ENCODE assay signal across 8 mouse cellular contexts in genomic region chr17:35242015-35242941, GRCm38 (mm10). TPM values are rescaled to one million over a fixed set of nuclear protein-coding genes. Genes with fewer than 3 reads are reported as not detected.
DNase-seq lines count a peak whose midpoint lies in the region; ATAC-seq and TF ChIP-seq lines count a peak whose summit lies in the region.

No protein-coding gene starts in this region.

- peak; percentile 41 for ATAC-seq in forebrain, embryonic 13.5 days
- peak; percentile 32 for ATAC-seq in limb, embryonic 14.5 days (ENCODE audit: low FRiP score, low read depth)
- peak; percentile 43 for ATAC-seq in midbrain, embryonic 15.5 days (replicated peaks)
- ATAC-seq in stomach, embryonic 14.5 days (ENCODE audit: insufficient number of reproducible peaks, insufficient read depth, low FRiP score, low read depth) = peak; percentile 48; the same call in 1 of the 2 replicates

- peak overlapping the region; percentile 99 for H3K4me3 ChIP-seq in forebrain, embryonic 13.5 days
- peak overlapping the region; percentile 100 for H3K4me3 ChIP-seq in limb, embryonic 14.5 days (replicated peaks; ENCODE audit: low read length)
- H3K4me3 ChIP-seq in midbrain, embryonic 15.5 days = peak overlapping the region; percentile 98
- peak overlapping the region; percentile 92 for H3K4me3 ChIP-seq in stomach, embryonic 14.5 days (ENCODE audit: low read depth, low read length)

- peak; percentile 68 for DNase-seq in ovary, adult 18-20 months (ENCODE audit: low spot score)
- no peak for DNase-seq in ovary, postnatal 10 days (ENCODE audit: low spot score)
- DNase-seq in c-Kit-negative CD71-positive TER-119-positive erythroid progenitor cells, embryonic 14.5 days (ENCODE audit: low read depth, low spot score) = peak; percentile 60
- peak; percentile 90 for DNase-seq in induced T-regulatory cell, adult 2 months (ENCODE audit: low read depth)
- peak; percentile 58 for DNase-seq in limb, embryonic 14.5 days (ENCODE audit: low spot score)

- peaks cover 43% of the 10 kb centered on the region for H3K36me3 ChIP-seq in forebrain, embryonic 13.5 days (ENCODE audit: poor library complexity, severe bottlenecking)
- peaks cover 44% of the 10 kb centered on the region for H3K36me3 ChIP-seq in limb, embryonic 14.5 days (ENCODE audit: control insufficient read depth, insufficient read depth, low read length)
- peaks cover 31% of the 10 kb centered on the region for H3K36me3 ChIP-seq in midbrain, embryonic 15.5 days (replicated peaks)
- peaks cover 42% of the 10 kb centered on the region for H3K36me3 ChIP-seq in stomach, embryonic 14.5 days (ENCODE audit: control insufficient read depth, insufficient read depth, low read length)

- H3K27me3 ChIP-seq in forebrain, embryonic 13.5 days = no peaks in the 10 kb centered on the region
- H3K27me3 ChIP-seq in limb, embryonic 14.5 days (ENCODE audit: control insufficient read depth, insufficient read depth, low read length) = no peaks in the 10 kb centered on the region
- H3K27me3 ChIP-seq in midbrain, embryonic 15.5 days (replicated peaks) = no peaks in the 10 kb centered on the region
- no peaks in the 10 kb centered on the region for H3K27me3 ChIP-seq in stomach, embryonic 14.5 days (ENCODE audit: control insufficient read depth, insufficient read depth, low read length)

- peak overlapping the region; percentile 100 for H3K9ac ChIP-seq in forebrain, embryonic 13.5 days
- peak overlapping the region; percentile 100 for H3K9ac ChIP-seq in limb, embryonic 14.5 days (ENCODE audit: low read depth, low read length, severe bottlenecking)
- peak overlapping the region; percentile 98 for H3K9ac ChIP-seq in midbrain, embryonic 15.5 days
- peak overlapping the region; percentile 95 for H3K9ac ChIP-seq in stomach, embryonic 14.5 days (replicated peaks; ENCODE audit: low read depth, low read length)

- peaks cover 51% of the 10 kb centered on the region for H3K4me1 ChIP-seq in forebrain, embryonic 13.5 days
- H3K4me1 ChIP-seq in limb, embryonic 14.5 days (ENCODE audit: control insufficient read depth, insufficient read depth, low read length) = peaks cover 19% of the 10 kb centered on the region
- H3K4me1 ChIP-seq in midbrain, embryonic 15.5 days = peaks cover 47% of the 10 kb centered on the region
- H3K4me1 ChIP-seq in stomach, embryonic 14.5 days (ENCODE audit: control insufficient read depth, insufficient read depth, low read length) = peaks cover 27% of the 10 kb centered on the region

- peak overlapping the region; percentile 99 for H3K27ac ChIP-seq in forebrain, embryonic 13.5 days
- H3K27ac ChIP-seq in limb, embryonic 14.5 days (replicated peaks; ENCODE audit: low read depth, low read length) = peak overlapping the region; percentile 98
- H3K27ac ChIP-seq in midbrain, embryonic 15.5 days = peak overlapping the region; percentile 99
- H3K27ac ChIP-seq in stomach, embryonic 14.5 days (ENCODE audit: low read length) = peak overlapping the region; percentile 98

- under 1% methylated on average over 51 of the region's 55 CpGs for WGBS in forebrain, embryonic 13.5 days
- WGBS in limb, embryonic 14.5 days = under 1% methylated on average over 48 of the region's 55 CpGs
- WGBS in midbrain, embryonic 15.5 days = under 1% methylated on average over 55 of the region's 55 CpGs
- WGBS in stomach, embryonic 14.5 days = under 1% methylated on average over 50 of the region's 55 CpGs

- peak; percentile 49; the same call in 1 of the 2 replicates for TF ChIP-seq POLR2A in limb, embryonic 14.5 days (IDR thresholded peaks at IDR 0.05; ENCODE audit: borderline replicate concordance, extremely low read depth, insufficient read depth, insufficient read length)

- H3K4me2 ChIP-seq in forebrain, embryonic 13.5 days = peak overlapping the region; percentile 97
- peak overlapping the region; percentile 75 for H3K4me2 ChIP-seq in limb, embryonic 14.5 days (replicated peaks; ENCODE audit: low read depth, low read length, severe bottlenecking)
- peak overlapping the region; percentile 82 for H3K4me2 ChIP-seq in midbrain, embryonic 15.5 days
- peak overlapping the region; percentile 93 for H3K4me2 ChIP-seq in stomach, embryonic 14.5 days (replicated peaks; ENCODE audit: low read depth, low read length)

- H3K9me3 ChIP-seq in forebrain, embryonic 13.5 days (replicated peaks) = no peaks in the 10 kb centered on the region
- no peaks in the 10 kb centered on the region for H3K9me3 ChIP-seq in limb, embryonic 14.5 days (ENCODE audit: control insufficient read depth, low read length)
- H3K9me3 ChIP-seq in midbrain, embryonic 15.5 days = no peaks in the 10 kb centered on the region
- H3K9me3 ChIP-seq in stomach, embryonic 14.5 days (ENCODE audit: control insufficient read depth, low read depth, low read length) = no peaks in the 10 kb centered on the region

RNA-seq across cellular contexts. Expression of gene Ddx39b, which starts 0.7 kb away (rescaled TPM):
- 592 and 632 TPM in 2 replicates for polyA plus RNA-seq in forebrain, embryonic 13.5 days (2015; fragmentation: Nextera tagmentation; extraction: Ambion mirVana)
- 877 and 1,003 TPM in 2 replicates for polyA plus RNA-seq in limb, embryonic 14.5 days (2012; rRNA removed)
- 416 and 445 TPM in 2 replicates for polyA plus RNA-seq in limb, embryonic 14.5 days (2014; fragmentation: Nextera tagmentation; extraction: Ambion mirVana)
- polyA plus RNA-seq in midbrain, embryonic 15.5 days (2015; fragmentation: Nextera tagmentation; extraction: Ambion mirVana) = 379 and 391 TPM in 2 replicates
- polyA plus RNA-seq in stomach, embryonic 14.5 days (2014; fragmentation: Nextera tagmentation; extraction: Ambion mirVana) = 467 and 480 TPM in 2 replicates

RNA-seq across cellular contexts. Expression of gene Nfkbil1, which starts 6.7 kb away (rescaled TPM):
- 10.5 and 11.2 TPM in 2 replicates for polyA plus RNA-seq in forebrain, embryonic 13.5 days (2015; fragmentation: Nextera tagmentation; extraction: Ambion mirVana)
- 17.0 and 19.6 TPM in 2 replicates for polyA plus RNA-seq in limb, embryonic 14.5 days (2012; rRNA removed)
- polyA plus RNA-seq in limb, embryonic 14.5 days (2014; fragmentation: Nextera tagmentation; extraction: Ambion mirVana) = 4.9 and 5.9 TPM in 2 replicates
- polyA plus RNA-seq in midbrain, embryonic 15.5 days (2015; fragmentation: Nextera tagmentation; extraction: Ambion mirVana) = 11.7 and 11.8 TPM in 2 replicates
- polyA plus RNA-seq in stomach, embryonic 14.5 days (2014; fragmentation: Nextera tagmentation; extraction: Ambion mirVana) = 3.5 and 3.8 TPM in 2 replicates

RNA-seq across cellular contexts. Expression of gene Atp6v1g2, which starts 8.8 kb away (rescaled TPM):
- 20.8 and 24.3 TPM in 2 replicates for polyA plus RNA-seq in forebrain, embryonic 13.5 days (2015; fragmentation: Nextera tagmentation; extraction: Ambion mirVana)
- 11.2 and 12.0 TPM in 2 replicates for polyA plus RNA-seq in limb, embryonic 14.5 days (2012; rRNA removed)
- 3.6 and 4.9 TPM in 2 replicates for polyA plus RNA-seq in limb, embryonic 14.5 days (2014; fragmentation: Nextera tagmentation; extraction: Ambion mirVana)
- polyA plus RNA-seq in midbrain, embryonic 15.5 days (2015; fragmentation: Nextera tagmentation; extraction: Ambion mirVana) = 94.4 and 100 TPM in 2 replicates
- polyA plus RNA-seq in stomach, embryonic 14.5 days (2014; fragmentation: Nextera tagmentation; extraction: Ambion mirVana) = 8.1 and 8.5 TPM in 2 replicates

RNA-seq across cellular contexts. Expression of gene H2-D1, which starts 20.3 kb away (rescaled TPM):
- 37.7 and 45.8 TPM in 2 replicates for polyA plus RNA-seq in forebrain, embryonic 13.5 days (2015; fragmentation: Nextera tagmentation; extraction: Ambion mirVana)
- polyA plus RNA-seq in limb, embryonic 14.5 days (2012; rRNA removed) = 26.0 and 27.2 TPM in 2 replicates
- 49.3 and 53.9 TPM in 2 replicates for polyA plus RNA-seq in limb, embryonic 14.5 days (2014; fragmentation: Nextera tagmentation; extraction: Ambion mirVana)
- 93.4 and 105 TPM in 2 replicates for polyA plus RNA-seq in midbrain, embryonic 15.5 days (2015; fragmentation: Nextera tagmentation; extraction: Ambion mirVana)
- polyA plus RNA-seq in stomach, embryonic 14.5 days (2014; fragmentation: Nextera tagmentation; extraction: Ambion mirVana) = 77.6 and 83.3 TPM in 2 replicates

RNA-seq across cellular contexts. Expression of gene Gm16181, which starts 21.6 kb away (rescaled TPM):
- 0.37 and 0.59 TPM in 2 replicates for polyA plus RNA-seq in forebrain, embryonic 13.5 days (2015; fragmentation: Nextera tagmentation; extraction: Ambion mirVana)
- 0.26 TPM in 1 of 2 replicates, not detected in the other for polyA plus RNA-seq in limb, embryonic 14.5 days (2012; rRNA removed)
- not detected in 2 replicates for polyA plus RNA-seq in limb, embryonic 14.5 days (2014; fragmentation: Nextera tagmentation; extraction: Ambion mirVana)
- 1.6 TPM in 1 of 2 replicates, not detected in the other for polyA plus RNA-seq in midbrain, embryonic 15.5 days (2015; fragmentation: Nextera tagmentation; extraction: Ambion mirVana)
- not detected in 2 replicates for polyA plus RNA-seq in stomach, embryonic 14.5 days (2014; fragmentation: Nextera tagmentation; extraction: Ambion mirVana)
